Mouse (Mus musculus): ENCODE measurements around the gene Dync1i2.

DNA sequence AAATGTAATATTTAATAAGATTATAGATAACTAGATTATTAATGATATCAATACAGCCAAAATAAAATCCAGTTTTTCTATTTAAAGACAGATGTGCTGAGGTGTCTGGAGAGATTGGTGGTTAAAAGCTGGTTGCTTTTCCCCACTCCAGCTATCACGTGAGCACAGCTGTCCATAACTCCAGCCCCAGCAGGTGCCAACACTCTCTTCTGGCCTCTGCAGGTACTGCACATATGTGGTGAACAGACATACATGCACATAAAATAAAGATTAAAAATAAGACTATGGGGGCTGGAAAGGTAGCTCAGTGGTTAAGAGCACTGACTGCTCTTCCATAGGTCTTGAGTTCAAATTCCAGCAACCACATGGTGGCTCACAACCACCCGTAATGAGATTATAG is 30.0 kb downstream of the Dync1i2 start:
- TF ChIP-seq CTCF (IDR thresholded peaks at IDR 0.05; ENCODE audit: insufficient read depth, low read length) (no peak), POLR2A (IDR thresholded peaks at IDR 0.05; ENCODE audit: borderline replicate concordance, extremely low read depth, low read depth, low read length) (no peak)

All from lung, adult 2 months (tissue).